Mouse (Mus musculus) brain, embryonic 14.5 days (tissue): ENCODE measurements around the gene Socs5.

Source experiments
- CTCF ChIP-seq: fragments of 200-500 bp; IDR thresholded peaks from 2 replicates; pipeline ENCODE4 v1.5.1; 2012; ENCODE audit warnings: inconsistent platforms, mild to moderate bottlenecking, moderate library complexity, borderline replicate concordance; ENCODE audit not compliant: insufficient read depth, insufficient read length; ENCODE audit errors: extremely low read depth
- POLR2A ChIP-seq: fragments of 200-500 bp; IDR thresholded peaks from 2 replicates; pipeline ENCODE4 v1.6.1; 2012; ENCODE audit warnings: mild to moderate bottlenecking, inconsistent platforms, borderline replicate concordance; ENCODE audit not compliant: poor library complexity, insufficient read depth, insufficient read length, severe bottlenecking; ENCODE audit errors: extremely low read depth

DNA sequence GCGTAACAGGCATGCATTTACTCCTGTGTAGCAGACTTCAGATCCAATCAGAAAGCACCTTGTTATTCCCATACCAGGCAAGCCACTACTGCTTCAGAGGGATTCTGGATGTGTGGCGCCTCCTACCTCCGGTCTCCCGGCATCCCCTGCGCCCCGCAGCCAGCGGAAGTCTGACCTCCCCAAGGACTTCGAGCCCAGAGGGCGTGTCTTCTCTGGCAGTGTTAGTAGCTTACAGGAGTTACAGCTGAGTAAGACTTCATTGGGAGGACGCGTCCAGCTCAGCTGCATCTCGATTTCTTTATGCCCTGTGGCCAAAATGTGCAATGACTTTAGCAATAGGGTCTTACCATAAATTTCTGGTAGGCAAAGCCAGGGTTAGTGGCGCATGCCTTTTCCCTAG lies 50.3 kb downstream of the Socs5 start:
- no peak for TF ChIP-seq CTCF
- no peak for TF ChIP-seq POLR2A
